Mouse (Mus musculus): ENCODE measurements at regions not wholly inside any gene's neighbourhood (a gene's known extent, or its start where the extent isn't known, plus 50 kb on each side); places are given as distances from the start of the nearest gene placed in this dataset.

DNA sequence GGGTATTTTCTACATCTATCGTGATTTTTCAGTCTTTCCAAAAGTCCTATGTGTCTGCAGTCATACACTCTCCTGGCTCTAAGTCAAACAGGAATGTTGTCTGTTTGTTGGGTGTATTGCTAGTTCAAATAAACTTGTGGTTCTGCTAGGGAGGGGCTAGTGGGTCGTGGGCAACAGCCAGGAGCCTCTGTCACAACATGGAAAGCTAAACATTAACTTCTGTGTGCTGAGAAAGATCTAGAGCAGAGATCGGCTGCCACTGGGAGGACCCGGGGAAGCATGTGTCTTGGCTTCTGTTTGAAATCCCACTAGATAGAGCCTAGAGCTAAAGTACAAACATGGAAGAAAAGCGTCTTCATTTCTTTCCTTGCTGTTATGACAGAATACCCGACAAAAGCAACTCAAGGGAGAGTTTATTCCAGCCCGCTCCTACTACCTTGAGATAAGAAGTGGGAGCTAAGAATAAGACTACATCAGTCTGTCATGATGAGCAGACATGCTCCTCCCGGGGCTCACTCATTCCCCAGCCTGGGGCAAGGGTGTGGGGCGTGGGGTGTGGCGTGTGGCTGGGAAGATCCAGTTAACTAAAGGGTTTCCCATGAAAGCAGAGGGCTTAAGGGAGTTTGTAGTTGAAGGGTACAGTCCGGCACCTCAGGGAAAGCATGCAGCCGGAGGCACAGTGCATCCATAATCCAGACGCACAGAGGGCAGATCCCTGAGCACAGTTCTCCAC, 190.7 kb downstream of the Rybp start:
- DNase-seq, result no peak

DNA sequence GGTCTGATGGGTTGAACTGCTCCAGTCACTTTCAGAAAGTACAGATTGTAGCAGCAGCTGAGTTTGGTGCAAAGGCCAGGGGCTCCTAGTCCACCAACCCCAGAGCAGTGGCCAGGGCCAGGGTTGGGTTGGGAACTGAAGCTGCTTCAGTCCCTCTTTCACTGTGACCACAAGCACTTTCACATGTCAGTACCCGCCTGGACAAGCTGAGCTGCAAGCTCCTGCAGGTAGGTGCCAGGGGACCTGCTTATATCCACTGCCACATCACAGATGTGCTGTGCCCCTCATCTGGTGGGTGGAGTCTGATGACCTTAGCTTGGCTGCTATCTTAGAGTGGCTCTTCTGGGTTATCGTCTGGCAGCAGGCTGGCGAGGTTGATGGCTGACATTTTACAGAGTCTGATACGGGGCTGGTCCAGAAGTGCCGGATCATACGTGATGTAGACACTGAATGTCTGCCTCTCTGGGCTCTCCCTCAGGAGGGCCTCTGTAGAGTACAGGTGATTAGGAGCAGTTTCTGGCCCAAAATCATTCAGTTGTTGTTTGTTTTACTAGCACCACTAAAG, 192.6 kb downstream of the Rybp start:
- DNase-seq, result no peak

DNA sequence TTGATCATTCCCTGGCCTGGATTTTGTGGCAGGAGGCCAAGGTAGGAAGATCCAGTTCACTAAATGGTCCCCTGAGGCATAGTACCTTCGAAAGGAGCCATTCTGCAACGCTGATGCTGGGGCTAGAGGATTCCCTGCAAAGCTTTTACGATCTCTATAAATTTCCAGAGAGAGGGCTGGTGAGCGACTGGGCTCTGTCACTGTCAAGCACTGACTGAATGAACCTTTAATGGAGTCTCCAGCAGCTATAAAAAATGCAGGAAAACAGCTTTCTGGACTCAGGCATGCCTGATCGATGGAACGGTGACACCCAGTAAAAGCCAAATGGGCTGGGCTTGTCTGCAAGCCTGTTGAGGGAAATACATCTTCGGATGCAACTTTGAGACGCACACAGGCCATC, 194.4 kb downstream of the Rybp start:
- no peak for DNase-seq

DNA sequence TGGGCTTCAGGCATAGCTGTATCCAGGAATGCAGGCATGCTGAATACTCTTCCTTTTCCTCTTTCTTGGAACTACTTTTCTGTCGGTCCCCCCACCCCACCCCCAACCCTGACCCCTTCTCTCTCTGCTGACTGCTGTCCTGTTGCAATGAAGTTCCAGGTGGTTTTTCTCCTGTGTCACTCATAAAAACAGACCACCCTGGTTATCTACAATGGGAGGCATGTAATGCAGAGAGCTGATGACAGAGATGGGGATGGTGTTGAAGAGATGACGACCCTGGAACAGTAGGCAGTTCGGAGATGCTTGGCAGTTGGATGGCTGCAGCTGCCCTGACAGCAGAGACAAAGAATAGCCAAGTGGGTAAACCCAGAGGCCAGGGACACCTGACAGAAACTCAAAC, 195.5 kb downstream of the Rybp start:
- no peak for DNase-seq

DNA sequence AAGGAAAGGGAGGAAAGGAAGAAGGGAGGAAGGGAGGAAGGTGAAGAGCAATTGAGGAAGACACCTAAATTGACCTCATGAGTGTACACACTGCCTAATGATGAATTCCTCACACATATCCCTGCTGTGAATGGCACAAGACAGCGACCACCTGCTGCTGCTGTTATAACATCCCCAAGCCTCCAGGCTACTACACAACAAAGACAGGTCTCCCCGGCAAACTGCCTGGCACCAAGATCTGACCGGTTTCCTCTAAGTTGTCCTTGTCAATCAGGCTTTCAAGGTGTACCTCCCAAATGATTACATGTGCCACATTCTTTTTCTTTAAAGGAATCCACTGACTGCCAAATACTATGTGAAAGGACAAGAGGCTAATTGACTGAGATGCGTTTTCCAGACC, 198.7 kb downstream of the Rybp start:
- DNase-seq, result no peak

DNA sequence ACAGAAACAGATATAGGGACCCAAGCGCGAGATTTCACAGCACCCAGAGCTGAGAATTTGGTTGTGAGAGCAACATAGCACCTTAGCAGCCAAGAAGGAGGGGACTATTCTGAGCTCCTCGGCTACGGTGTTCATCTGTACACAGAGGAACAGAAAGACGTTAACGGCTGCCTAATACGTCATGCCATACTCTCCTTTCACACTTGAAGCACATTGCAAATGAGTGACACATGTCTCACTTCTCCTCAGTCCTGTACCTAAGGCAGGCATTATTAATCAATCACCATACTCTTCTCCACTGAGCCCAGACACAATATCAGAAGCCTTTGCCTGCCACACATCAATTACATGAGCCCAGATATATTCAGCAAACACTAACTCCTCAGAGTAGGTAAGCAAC, 200.5 kb downstream of the Rybp start:
- DNase-seq, result no peak

DNA sequence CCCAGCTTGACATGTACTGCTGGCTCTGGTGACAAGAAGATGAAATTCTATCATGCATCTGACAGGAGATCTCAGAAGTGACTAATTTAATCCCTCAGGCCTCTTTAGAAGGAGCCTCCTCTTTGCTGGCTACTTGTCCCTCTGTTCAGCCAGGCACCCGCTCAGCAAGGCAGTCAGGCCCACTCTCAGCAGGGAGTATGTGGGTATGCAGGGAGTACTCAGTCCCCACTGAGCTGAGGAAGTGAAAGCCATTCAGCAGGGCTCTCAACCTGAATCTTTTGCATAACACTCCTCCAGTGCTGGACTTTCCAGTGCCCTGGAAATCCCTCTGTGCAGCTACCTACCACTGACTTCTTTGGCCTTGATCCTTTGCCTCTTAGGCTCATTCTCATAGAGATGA, 201.3 kb downstream of the Rybp start:
- no peak for DNase-seq

DNA sequence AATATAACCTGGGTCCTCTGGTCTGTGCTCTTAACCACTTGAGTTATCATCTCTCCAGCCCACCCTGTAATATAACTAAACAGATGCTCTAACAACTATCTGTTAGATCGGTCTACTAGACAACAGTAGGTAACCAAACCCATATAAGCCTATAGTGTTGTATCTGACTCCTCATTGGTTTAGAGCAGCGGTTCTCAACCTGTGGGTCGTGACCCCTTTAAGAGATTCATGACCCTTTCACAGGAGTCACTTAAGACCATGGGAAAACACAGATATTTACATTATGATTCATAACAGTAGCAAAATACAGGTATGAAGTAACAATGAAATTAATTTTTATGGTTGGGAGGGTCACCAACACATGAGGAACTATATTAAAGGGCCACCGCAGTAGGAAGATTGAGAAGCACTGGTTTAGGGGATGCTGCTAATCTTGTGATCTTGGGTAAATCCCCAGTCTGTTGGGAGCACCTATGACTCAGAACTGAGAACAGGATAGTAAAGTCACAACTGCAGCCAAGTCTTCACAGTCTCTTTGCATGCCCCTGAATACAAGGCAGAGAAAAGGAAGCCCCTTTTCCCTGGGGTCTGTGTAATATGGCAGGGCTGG, 203.3 kb downstream of the Rybp start:
- DNase-seq, result no peak

DNA sequence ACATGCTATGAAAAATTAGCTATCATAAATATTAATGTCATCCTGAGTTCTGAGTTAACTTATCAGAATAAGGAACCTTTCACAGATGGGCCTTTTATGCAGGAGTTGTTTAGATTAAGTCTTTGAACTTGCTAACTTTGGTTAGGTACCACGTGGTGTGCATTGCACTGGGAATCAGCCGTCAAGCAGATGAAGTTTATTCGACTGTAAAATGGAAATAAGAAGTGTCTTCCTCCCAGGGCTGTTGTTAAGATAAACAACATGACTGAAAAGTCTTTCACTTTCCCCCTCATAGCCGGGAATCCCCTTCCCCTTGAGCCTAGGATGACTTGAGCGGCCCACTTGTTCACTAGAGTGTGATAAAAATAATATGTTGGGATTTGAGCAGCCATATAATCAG, 204.2 kb downstream of the Rybp start:
- no peak for DNase-seq

DNA sequence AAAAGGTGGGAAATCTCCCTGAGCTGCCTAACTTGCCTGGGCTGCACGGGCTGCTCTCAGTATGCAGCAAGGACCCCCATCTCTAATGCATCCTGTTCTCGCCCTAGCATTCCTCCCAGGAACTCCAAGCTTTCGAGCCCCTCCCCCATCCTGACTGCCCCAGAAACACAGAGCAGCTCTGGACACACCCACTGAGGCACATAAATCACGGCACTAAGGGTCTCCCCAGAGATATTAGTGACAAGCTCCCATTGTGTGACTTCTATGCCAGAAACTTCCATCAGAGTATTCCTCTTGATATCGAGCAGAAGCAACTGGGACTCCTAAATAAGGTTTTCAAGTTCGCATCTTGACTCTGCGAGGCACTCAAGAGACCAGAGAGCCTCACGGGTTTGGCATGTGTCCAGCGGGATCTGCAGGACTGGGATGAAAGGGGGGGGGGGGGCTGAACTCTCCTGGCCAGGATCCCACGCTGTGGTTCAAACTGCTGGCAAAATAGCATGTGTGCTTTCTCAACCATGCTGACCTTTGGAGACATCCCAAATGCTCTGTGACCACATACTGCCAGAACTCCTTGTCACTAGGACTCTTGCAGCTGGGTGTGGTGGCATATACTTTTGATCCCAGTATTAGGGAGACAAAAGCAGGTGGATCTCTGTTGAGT, 212.5 kb downstream of the Rybp start:
- peak; percentile 79 for DNase-seq

DNA sequence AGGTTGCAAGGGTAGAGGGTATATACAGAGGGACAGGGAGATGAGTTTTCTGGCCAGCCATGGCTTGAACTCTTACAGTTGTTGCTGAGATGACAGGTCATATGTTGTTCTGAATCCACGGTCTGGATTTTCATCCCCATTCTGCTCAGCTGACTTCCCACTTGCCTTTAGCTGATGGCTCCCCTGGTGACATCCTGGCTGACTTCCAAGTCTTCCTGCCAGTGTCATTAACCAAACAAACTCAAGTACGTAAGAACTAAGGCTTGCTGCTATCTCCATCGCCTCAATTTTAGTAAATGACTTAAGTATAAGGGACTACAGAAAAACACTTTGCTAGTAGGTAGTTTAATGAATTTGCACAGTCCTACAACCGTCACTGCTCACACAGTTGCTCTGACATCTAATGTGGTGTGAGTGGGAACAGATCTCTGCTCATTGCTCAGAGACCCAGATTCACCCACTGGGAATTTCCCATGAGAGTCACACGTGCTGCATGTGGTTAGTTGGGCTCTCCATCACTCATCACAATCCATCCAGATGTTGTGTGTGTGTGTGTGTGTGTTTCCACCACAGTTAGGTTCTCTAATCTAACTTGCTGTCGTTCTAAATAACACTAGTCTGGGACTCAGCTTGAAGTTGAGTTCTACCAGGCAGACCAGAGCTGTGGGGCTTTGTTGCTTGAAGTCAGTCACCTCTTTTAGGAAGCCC, 214.9 kb downstream of the Rybp start:
- peak; percentile 12 for DNase-seq

DNA sequence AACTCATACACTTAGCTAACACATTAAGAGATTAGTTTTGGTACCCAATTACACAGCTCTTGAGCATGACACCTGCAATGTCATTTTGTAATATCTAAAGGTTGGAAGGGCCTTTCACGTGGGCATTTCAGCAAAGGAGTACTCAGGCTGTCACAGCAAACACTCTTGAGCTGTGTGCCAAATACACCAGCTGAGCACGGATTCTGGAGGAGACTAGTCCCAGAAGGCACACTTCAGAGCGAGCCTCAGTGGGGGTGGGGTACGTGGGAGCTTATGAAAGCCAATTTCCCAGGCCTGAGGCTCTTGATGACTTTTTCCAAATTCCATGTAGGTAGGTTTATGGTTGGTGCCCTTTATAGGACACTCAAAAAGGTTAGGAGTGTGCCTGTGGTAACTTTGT, 218.1 kb downstream of the Rybp start:
- DNase-seq, result peak; percentile 20

DNA sequence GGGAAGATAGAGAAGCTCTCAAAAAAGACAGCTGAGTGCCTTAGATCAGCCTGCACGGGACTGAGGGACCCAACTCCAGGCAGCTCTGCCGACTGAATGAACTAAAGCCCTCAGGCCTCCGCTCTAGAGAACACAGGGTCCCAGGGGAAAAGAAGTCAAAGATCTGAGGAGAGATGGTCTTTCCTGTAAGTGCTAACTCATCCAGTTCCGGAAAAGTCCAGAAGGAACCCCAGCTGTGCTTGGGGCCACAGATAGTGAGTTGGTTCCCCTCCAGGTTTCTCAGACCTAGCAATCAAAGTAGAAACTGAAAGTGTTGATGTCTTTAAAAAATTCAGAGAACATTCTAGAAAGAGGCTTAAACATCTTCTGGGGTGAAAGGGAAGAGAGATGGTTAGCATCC, 220.0 kb downstream of the Rybp start:
- DNase-seq, result no peak

DNA sequence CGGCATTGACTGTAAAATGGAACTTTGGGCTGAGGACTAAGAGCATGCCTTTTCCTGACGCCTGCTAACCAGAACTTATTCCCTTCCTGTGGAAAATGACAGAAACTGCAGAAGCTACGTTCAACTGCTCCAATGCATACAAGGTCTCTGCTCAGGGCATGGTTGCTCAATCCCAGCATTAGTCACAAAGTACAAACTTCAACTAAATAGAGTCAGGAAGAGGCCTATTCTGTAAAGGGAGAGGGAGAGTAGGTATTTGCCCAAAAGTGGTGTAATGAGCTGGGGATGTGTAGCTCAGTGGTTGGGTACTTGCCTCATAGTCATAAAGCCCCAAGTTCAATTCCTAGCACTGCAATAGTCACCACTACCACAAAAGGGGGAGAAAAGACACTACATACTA, 221.7 kb downstream of the Rybp start:
- DNase-seq, result no peak

DNA sequence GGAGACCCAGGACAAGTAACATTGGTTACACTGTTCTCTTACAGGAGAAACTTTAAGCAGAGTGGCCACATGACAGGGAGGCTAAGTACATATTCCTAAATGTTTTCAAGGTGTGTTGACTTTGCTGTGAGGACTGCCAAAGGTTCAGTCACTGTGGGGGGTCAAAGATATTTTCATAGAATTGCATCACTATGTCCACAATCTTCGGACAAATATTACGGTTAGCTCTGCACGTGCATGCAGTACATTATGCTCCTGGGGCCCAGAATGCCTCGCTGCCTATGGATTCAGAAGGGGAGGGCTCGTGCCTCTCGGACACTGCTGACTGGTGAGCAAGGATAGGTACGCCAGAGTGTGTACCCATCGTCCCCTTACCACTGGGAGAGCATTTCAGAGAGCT, 224.3 kb downstream of the Rybp start:
- DNase-seq, result no peak

DNA sequence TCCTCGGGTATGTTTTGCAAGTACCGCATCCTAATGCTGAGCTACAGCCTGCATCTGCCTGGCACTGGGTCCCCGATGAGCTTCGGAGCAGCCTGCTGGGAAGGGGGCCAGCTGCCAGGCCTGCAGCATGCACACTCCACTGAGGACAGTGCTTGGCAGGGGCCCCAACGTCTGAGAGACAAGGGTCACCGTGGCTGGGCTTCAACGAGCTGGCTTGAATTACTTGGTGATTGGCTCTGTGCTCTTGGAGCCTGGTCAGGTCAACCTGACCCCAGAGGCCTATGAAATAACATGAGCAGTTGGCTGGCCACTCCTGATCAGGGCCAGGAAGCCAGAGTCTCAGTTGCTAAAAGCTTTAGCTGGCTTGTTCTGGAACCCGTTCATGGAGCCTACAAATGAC, 227.5 kb downstream of the Rybp start:
- DNase-seq, result peak; percentile 61

DNA sequence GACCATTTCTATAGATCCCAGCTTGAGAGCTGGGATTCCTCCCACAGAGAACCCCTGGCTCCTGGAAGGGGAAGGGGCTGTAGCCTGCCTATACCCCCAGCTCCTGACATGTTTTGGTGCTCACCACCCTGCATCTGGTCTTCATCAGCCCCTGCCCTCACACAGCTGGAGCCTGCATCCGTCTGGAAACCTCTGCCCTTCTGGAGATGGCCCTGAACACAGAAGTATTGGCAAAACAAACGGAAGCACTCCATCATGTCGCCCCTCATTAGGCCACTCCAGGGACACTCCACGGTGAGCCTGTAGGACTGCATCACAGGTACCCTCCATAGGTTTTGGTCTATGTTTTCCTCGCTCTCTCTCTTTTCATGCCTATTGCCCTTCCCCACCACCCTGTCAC, 231.3 kb downstream of the Rybp start:
- no peak for DNase-seq

DNA sequence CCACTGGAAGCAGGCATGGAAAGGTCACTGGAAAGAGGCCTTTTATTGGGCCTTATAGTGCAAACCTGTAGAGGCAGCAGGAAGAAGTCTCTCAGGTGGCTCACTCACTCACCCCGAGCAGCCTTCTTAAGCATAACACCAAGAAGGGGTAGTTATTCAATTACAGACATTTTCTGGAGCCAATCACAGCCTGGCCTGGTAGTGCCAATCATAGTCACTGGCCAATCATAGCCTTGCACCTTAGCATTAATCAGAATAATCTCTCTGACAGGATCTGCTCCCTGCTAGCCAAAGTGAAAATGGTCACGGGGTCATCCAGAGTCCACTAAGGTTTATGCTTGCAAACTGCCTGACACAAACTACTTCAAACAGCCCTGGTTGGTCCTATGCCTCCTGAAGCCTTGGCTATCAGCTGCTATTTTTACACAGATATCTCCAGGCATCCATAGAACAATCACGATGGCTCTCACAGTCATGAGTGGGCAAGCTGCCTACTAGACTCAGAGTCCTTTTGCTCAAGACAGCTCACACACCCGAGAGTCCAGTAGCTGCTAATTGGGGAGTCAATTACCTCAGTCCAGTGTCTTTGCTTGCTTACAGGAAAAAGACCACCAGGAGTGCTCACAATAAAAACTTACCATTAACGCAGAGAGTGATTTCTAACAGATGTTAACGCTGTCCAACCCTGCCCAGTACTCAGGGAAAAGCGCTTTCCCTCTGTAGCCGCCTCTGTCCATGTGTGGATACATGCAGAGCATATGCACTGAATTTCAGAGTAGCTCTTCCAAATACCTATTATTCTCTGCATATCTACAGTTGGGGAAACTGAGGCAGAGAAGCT, 234.1 kb downstream of the Rybp start:
- no peak for DNase-seq

DNA sequence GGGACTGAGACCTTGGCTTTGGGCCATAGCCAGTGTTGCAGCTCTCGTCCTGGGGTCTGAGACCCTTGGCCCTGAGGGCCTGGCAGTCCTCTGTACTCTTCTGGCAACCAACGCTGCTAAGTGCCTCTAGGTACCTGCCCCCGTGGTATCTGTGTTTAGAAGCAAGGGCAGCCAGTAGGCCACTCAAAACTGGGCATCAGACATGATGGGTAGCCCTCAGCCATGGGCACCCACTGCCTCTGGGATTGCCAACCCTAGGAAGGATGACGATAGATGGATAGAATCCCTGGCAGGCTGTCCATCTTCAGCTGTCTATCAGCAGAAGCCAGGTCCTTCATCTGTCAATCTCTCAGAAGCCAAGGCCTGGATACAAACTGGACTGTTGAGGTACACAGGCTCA, 234.9 kb downstream of the Rybp start:
- no peak for DNase-seq

DNA sequence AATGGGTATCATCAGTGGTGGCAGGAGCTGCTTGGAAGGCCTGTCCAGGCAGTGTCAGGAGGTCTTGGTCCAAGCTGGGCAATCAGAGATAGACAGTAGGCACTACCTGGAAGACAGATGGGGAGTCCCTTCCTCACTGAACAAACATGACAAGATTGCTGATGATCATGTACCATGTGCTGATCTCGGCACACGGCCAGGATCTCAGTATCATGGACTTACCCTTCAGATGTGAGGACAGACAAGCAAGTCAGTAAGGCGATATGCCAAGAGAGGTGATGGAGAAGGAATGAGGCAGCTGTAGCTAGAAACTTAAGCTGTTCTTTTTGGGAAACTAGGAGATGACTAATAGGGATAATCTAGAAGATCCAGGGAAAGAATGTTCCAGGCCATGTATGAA, 238.2 kb downstream of the Rybp start:
- no peak for DNase-seq

DNA sequence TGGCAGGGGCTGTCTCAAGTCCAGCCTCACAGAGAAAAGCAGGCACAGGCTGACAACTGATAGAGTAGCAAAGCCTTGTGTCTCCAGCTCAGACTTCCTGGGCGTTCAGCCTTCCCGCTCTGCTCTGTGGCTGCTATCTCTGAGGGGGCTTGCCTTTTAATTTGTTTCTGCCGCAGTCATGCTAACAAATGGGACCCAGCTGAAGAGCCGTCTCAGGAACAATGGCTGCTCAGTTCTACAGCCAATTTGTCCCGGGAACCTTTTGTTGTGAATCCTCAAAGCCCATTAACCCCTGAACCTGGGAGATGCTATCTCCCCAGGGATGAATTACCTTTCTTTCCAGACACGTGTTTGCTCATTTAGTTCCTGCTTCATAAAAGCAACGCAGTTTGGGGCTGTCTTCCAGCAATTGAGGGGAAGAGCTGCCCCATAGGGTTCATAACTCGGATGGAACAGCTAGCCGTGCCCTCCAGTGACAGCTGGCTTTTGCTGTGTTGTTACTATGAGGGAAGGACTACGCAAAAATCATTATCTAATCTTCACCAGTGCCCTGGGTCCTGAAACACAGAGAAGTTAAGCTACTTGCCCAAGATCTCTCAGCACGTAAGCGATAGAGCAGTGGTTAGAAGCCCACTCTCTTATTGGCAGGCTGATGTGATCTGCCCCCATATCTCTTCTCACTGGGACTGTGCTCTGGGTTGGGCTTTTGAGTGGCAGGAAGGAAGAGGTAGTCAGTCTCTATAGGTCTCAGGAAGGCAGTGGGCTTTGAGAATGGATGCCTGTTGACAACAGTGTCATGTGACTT, 240.9 kb downstream of the Rybp start:
- DNase-seq, result no peak

DNA sequence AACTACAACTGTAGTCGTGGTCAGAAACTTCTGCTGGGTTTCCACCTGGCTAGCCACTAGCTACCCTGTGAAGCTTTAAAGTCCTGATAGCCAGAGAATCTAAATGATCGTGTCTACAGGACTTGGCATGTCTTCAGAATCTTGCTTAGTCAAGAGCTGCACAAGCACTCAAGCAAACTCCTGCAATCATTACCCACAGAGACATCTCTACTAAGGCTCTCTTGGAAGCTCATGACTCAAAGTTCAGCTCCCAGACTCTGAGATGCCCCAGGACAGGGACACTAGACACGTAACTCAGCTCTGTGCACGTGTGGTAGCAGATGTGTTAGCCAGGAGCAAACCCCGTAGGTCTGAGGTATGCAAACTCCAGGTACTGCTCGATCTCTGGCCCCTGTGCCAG, 242.2 kb downstream of the Rybp start:
- no peak for DNase-seq

Data from lung, postnatal 14 days (tissue).